Mouse (Mus musculus) lung, postnatal 0 days (tissue): ENCODE data around the gene Stat6. TPM values are rescaled to one million over a fixed set of nuclear protein-coding genes. Genes with fewer than 3 reads are reported as not detected.
"Not testable (repeated sequence)": the region's sequence is repeated elsewhere in the genome, so short reads cannot be mapped to it uniquely, and the experiment has no call there.

Source experiments
- ATAC-seq: fragments of 200-750 bp; cut with Nextera tagmentation; 2 replicates; pipeline ENCODE4 v1.8.0; 2017; ENCODE audit warnings: moderate library complexity
- DNase-seq: peaks from one replicate; pipeline ENCODE4 v3.0.0-alpha.2; 2016; ENCODE audit warnings: low spot score
- H3K27ac ChIP-seq: fragments of 300-500 bp; sonication (generic); 2 replicates; pipeline ENCODE4 v1.5.1; 2014; ENCODE audit warnings: antibody characterized with exemption, mild to moderate bottlenecking, low read length, mixed read lengths
- H3K27me3 ChIP-seq: fragments of 300-500 bp; sonication (generic); replicated peaks from 2 replicates; pipeline ENCODE4 v1.6.1; 2014; ENCODE audit warnings: low read length, mixed read lengths; ENCODE audit not compliant: insufficient read depth
- H3K36me3 ChIP-seq: fragments of 300-500 bp; sonication (generic); 2 replicates; pipeline ENCODE4 v1.6.1; 2014; ENCODE audit warnings: low read length, mixed read lengths; ENCODE audit not compliant: insufficient read depth
- H3K4me1 ChIP-seq: fragments of 300-500 bp; sonication (generic); 2 replicates; pipeline ENCODE4 v1.6.1; 2014; ENCODE audit warnings: antibody characterized with exemption, low read depth, low read length, mixed read lengths; ENCODE audit not compliant: insufficient read depth
- H3K4me2 ChIP-seq: fragments of 300-500 bp; sonication (generic); replicated peaks from 2 replicates; pipeline ENCODE4 v1.6.1; 2014; ENCODE audit warnings: low read depth, mild to moderate bottlenecking, low read length, moderate library complexity, mixed read lengths
- H3K4me3 ChIP-seq: fragments of 300-500 bp; sonication (generic); 2 replicates; pipeline ENCODE4 v1.5.1; 2014; ENCODE audit warnings: low read depth, low read length
- H3K9ac ChIP-seq: fragments of 300-500 bp; sonication (generic); replicated peaks from 2 replicates; pipeline ENCODE4 v1.6.1; 2014; ENCODE audit warnings: low read depth, mild to moderate bottlenecking
- H3K9me3 ChIP-seq: fragments of 300-500 bp; sonication (generic); 2 replicates; pipeline ENCODE4 v1.6.1; 2016; ENCODE audit warnings: low read length, mixed read lengths
- CTCF ChIP-seq: IDR thresholded peaks from 2 replicates; pipeline ENCODE4 v1.5.1; 2016; ENCODE audit warnings: antibody characterized with exemption, mild to moderate bottlenecking
- EP300 ChIP-seq: IDR thresholded peaks from 2 replicates; pipeline ENCODE4 v1.6.1; 2016; ENCODE audit warnings: antibody characterized with exemption, mild to moderate bottlenecking, control low read depth
- WGBS: fragments of 180-500 bp; shearing (Covaris S2); extraction: QIAGEN DNeasy Blood & Tissue Kit; methylation state at CpG from one replicate; pipeline ENCODE4 v1.1.7; 2014; 5-methylcytosine and 5-hydroxymethylcytosine counted together
- polyA plus RNA-seq: library from polyadenylated mRNA; unstranded; fragments of >200 nt; fragmentation: Nextera tagmentation; extraction: Ambion mirVana; gene quantifications from 2 replicates; pipeline ENCODE4 v1.2.1, GENCODE M21; 2015

Gene Stat6
- polyA plus RNA-seq, 1 experiment from 2014 or later: 39.1 TPM

GRCm38 (mm10) chr10:127654970-127655579 lies 12.3 kb downstream of the Stat6 start:
- Histone ChIP-seq H3K4me1 (no peaks in the 10 kb centered on the region), H3K27me3 (no peaks in the 10 kb centered on the region), H3K36me3 (peaks cover 38% of the 10 kb centered on the region), H3K9me3 (no peaks in the 10 kb centered on the region), H3K4me3 (no peak overlapping the region), H3K27ac (no peak overlapping the region), H3K9ac (no peak overlapping the region), H3K4me2 (no peak overlapping the region)
- WGBS: 71% methylated on average over 16 of the region's 16 CpGs
- DNase-seq (no peak), ATAC-seq (no peak)
- TF ChIP-seq EP300: no peak
- TF ChIP-seq CTCF: no peak

- H3K9ac ChIP-seq, H3K4me2 ChIP-seq, H3K27me3 ChIP-seq, H3K9me3 ChIP-seq, H3K4me3 ChIP-seq, H3K27ac ChIP-seq, ATAC-seq, DNase-seq: not testable (repeated sequence)
- H3K4me1 ChIP-seq: peaks cover 12% of the 10 kb centered on the region
- 60% methylated on average over 6 of the region's 6 CpGs for WGBS
- peaks cover 30% of the 10 kb centered on the region for H3K36me3 ChIP-seq
Observed at GRCm38 (mm10) chr10:127657617-127658016, 14.8 kb downstream of the Stat6 start.

GRCm38 (mm10) chr10:127658076-127658475 lies 15.3 kb downstream of the Stat6 start:
- no peaks in the 10 kb centered on the region for H3K9me3 ChIP-seq
- H3K27ac ChIP-seq: no peak overlapping the region
- no peak overlapping the region for H3K4me2 ChIP-seq
- TF ChIP-seq CTCF (no peak), EP300 (no peak)
- peak; percentile 57 for DNase-seq
- 24% methylated on average over 6 of the region's 6 CpGs for WGBS
- no peak for ATAC-seq
- H3K4me1 ChIP-seq: peaks cover 17% of the 10 kb centered on the region
- H3K27me3 ChIP-seq: no peaks in the 10 kb centered on the region
- H3K4me3 ChIP-seq: no peak overlapping the region
- H3K9ac ChIP-seq: no peak overlapping the region
- H3K36me3 ChIP-seq: peaks cover 30% of the 10 kb centered on the region

GRCm38 (mm10) chr10:127659551-127659950 lies 16.8 kb downstream of the Stat6 start:
- no peaks in the 10 kb centered on the region for H3K9me3 ChIP-seq
- ATAC-seq (no peak), DNase-seq (no peak)
- TF ChIP-seq CTCF (no peak), EP300 (no peak)
- H3K27me3 ChIP-seq: no peaks in the 10 kb centered on the region
- H3K36me3 ChIP-seq: peaks cover 31% of the 10 kb centered on the region
- H3K4me2 ChIP-seq: no peak overlapping the region
- H3K9ac ChIP-seq: no peak overlapping the region
- no peak overlapping the region for H3K27ac ChIP-seq
- no peak overlapping the region for H3K4me3 ChIP-seq
- peaks cover 24% of the 10 kb centered on the region for H3K4me1 ChIP-seq
- WGBS: 56% methylated on average over 1 of the region's 1 CpGs

- TF ChIP-seq EP300 (no peak), CTCF (no peak)
- Histone ChIP-seq H3K27ac (peak overlapping the region; percentile 73), H3K4me2 (peak overlapping the region; percentile 58), H3K4me1 (peaks cover 34% of the 10 kb centered on the region), H3K36me3 (peaks cover 22% of the 10 kb centered on the region), H3K9me3 (no peaks in the 10 kb centered on the region), H3K9ac (peak overlapping the region; percentile 19; the same call in 1 of the 2 replicates), H3K27me3 (no peaks in the 10 kb centered on the region), H3K4me3 (0 out of 2 replicates have a peak overlapping the region, but pooled peaks have one; percentile 12)
- 23% methylated on average over 12 of the region's 14 CpGs for WGBS
- no peak for DNase-seq
- no peak for ATAC-seq
Observed at GRCm38 (mm10) chr10:127661291-127661914, 18.6 kb downstream of the Stat6 start.

- Histone ChIP-seq H3K9me3 (no peaks in the 10 kb centered on the region), H3K36me3 (peaks cover 18% of the 10 kb centered on the region), H3K27me3 (no peaks in the 10 kb centered on the region), H3K9ac (peak overlapping the region; percentile 19; the same call in 1 of the 2 replicates), H3K4me3 (0 out of 2 replicates have a peak overlapping the region, but pooled peaks have one; percentile 12), H3K4me2 (peak overlapping the region; percentile 58), H3K4me1 (peaks cover 34% of the 10 kb centered on the region), H3K27ac (peak overlapping the region; percentile 73)
- ATAC-seq (peak; percentile 53), DNase-seq (peak; percentile 88)
- 4% methylated on average over 15 of the region's 16 CpGs for WGBS
- TF ChIP-seq EP300 (0 out of 2 replicates have a peak, but pooled peaks have one; percentile 14), CTCF (no peak)
Observed at GRCm38 (mm10) chr10:127661915-127662663, 19.3 kb downstream of the Stat6 start.
